Mouse (Mus musculus) right cerebral cortex, postnatal 25 days (tissue): ENCODE results near the gene Ccdc177.

Experiments used
- DNase-seq: peaks from one replicate; pipeline ENCODE4 v3.0.0; 2022

Ccdc177 gene

GRCm38 (mm10) chr12:80734526-80735470 lies 25.7 kb downstream of the Ccdc177 start:
- no peak for DNase-seq

GRCm38 (mm10) chr12:80730567-80730966 lies 29.9 kb downstream of the Ccdc177 start:
- DNase-seq, result peak; percentile 73

DNA sequence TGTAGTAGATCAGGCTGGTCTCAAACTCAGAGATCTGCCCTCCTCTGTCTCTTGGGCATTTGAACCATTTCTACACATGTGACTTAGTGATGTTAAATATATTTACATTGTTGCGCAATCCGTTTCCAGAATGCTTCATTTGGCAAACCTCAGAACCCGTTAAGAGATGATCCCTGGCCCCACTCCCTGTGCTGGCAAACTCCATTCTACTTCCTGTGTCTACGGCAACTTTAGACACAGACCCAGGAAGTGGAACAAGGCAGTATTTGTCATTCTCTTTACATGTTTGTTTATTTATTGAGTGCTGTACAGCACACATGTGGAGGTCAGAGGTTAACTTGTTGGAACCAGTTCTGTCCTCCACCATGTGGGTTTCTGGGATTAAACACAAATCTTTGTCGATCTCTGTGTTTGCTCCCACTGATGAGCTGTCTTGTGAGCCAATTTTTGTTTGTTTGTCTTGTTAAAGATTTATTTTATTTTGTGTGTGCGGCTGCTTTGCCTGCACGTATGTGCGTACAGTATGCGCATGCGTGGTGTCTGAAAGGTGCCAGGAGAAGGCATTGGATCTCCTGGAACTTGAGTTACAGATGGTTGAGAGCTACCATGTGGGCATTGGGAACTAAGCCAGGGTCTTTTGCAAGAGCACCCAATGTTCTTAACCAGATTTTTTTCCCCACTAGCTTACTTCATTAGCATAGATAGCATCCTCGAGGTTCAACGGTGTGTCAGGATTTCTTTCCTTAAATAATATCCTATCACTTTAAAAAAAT lies 30.5 kb downstream of the Ccdc177 start:
- DNase-seq, result no peak

- no peak for DNase-seq
These were observed 31.7 kb downstream of the Ccdc177 start for GRCm38 (mm10) chr12:80728814-80729213.

DNA sequence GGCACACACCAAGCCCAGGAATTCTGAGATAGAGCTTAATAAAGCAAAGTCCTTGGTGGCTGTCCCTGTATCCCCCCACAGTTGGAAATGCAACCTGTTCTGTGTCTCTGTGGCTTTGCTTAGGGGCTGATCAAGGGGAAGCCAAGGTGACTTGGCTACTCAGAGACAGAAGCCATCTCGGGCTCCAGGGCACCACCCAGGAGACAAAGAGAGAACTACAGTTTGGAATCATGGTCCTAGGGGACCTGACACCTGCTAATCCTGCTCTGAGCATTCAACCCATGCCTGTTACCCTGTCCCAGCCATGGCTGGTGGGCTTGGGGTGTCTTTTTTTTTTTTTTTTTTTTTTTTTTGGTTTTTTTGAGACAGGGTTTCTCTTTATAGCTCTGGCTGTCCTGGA lies 32.3 kb downstream of the Ccdc177 start:
- no peak for DNase-seq

DNA sequence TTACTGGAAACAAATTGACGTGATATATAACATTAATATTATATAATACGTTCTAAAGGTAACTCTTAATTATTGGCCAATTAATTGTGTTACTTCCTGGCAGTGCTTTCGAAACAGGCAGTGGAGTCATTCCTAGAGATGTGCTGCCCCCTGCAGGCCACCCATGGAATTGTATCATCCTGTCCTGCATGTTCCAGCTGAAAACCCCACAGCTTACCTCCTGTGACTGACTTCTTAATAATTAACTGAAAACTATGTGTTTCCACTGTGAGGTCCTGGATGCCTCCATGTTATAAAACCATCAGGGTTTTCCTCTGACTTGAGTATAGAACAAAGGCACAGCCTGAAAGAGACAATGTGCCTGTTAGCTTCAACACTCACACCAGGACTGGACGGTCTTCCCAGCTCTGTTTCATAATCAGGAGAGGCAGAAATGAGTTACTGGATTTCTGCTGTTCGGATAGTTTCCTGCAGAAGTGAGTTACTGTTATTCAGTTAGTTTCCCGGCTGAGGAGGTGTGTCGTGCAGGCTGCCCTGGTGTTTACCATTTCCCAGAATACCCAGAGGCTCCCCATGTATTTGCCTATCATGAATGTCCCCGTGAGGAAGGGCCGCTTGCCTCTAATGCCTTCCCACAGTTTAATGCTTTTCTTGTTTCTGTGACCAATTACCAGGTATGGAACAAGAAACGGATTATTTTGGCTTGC lies 35.5 kb downstream of the Ccdc177 start:
- peak; percentile 74 for DNase-seq

DNA sequence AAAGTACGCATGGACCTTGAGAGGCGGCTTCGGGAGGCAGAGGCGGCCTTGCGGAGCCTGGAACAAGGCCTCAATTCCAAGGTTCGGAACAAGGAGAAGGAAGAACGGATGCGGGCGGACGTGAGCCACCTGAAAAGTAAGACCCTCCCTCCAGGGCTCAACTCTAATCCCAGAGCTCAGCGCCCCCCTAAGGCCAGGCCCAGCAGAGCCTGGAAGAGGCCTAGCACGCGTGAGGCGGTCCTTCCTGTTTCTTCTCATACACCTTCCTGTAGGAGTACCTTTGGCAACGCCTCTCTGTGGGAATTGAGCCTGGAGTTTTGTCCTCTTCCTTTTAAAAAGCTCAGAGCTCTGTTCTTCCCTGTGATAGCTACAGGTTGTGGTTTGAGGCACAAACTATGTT lies 39.0 kb downstream of the Ccdc177 start:
- DNase-seq, result no peak

GRCm38 (mm10) chr12:80720507-80720906 lies 40.0 kb downstream of the Ccdc177 start:
- DNase-seq, result no peak

- DNase-seq, result no peak
These were observed 41.3 kb downstream of the Ccdc177 start for GRCm38 (mm10) chr12:80719141-80719540.

DNA sequence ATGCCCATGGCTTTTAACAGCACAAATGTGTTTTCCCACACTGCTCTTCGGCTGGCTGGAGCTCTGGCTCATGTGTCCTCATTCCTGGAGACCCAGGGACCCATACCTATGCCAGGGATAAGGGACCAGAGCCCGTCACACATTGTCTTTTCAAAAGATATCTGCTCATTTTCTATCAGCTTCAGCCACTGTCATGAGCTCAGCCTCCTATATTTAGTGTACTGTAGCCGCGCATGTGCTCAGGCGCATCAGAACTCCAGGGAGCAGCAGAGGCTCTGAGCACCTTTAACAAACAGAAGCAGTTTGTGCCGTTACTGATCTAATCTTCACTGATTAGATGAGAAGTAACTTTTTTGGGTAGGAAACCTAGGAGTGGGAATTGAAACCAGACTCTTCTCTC lies 44.6 kb downstream of the Ccdc177 start:
- no peak for DNase-seq

DNA sequence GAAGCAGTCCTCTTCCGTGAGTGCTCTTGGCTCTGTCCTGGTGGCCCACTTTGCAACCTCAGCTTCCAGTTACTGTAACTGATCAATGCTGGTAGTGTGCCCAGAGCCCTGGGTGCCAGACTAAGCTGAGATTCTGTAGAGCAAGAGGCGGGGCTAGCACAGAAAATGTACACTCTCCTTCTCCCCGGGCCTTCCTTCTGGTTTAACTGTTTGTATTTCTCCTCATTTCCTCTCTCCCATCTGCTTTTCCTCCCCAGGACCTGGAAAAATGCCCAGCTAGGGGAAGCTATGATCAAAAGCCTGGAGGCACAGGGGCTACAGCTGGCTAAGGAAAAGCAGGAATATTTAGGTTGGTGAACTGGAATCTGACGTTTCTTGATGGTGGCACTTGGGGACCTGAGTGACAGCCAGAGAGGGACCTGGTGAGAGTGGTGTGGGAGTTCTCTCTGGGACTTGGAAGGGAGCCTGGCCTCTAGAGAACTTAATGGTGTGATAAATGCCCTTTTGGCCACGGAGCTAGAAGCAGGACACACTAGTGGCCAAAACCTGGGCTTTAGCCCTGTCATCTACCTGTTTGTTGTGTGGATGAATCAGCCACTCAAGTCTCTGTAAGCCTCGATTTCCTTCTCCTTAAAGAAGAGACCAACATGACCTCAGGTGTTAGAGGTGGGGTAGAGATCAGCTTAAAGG lies 53.4 kb downstream of the Ccdc177 start:
- no peak for DNase-seq

GRCm38 (mm10) chr12:80706208-80706914 lies 54.1 kb downstream of the Ccdc177 start:
- no peak for DNase-seq
